Mouse (Mus musculus) lung, postnatal 0 days (tissue): ENCODE measurements around the gene Klk11. TPM values are rescaled to one million over a fixed set of nuclear protein-coding genes. Genes with fewer than 3 reads are reported as not detected.

Experiments used
- ATAC-seq: fragments of 200-750 bp; cut with Nextera tagmentation; 2 replicates; pipeline ENCODE4 v1.8.0; 2017; ENCODE audit warnings: moderate library complexity
- DNase-seq: peaks from one replicate; pipeline ENCODE4 v3.0.0-alpha.2; 2016; ENCODE audit warnings: low spot score
- H3K27ac ChIP-seq: fragments of 300-500 bp; sonication (generic); 2 replicates; pipeline ENCODE4 v1.5.1; 2014; ENCODE audit warnings: antibody characterized with exemption, mild to moderate bottlenecking, low read length, mixed read lengths
- H3K27me3 ChIP-seq: fragments of 300-500 bp; sonication (generic); replicated peaks from 2 replicates; pipeline ENCODE4 v1.6.1; 2014; ENCODE audit warnings: low read length, mixed read lengths; ENCODE audit not compliant: insufficient read depth
- H3K36me3 ChIP-seq: fragments of 300-500 bp; sonication (generic); 2 replicates; pipeline ENCODE4 v1.6.1; 2014; ENCODE audit warnings: low read length, mixed read lengths; ENCODE audit not compliant: insufficient read depth
- H3K4me1 ChIP-seq: fragments of 300-500 bp; sonication (generic); 2 replicates; pipeline ENCODE4 v1.6.1; 2014; ENCODE audit warnings: antibody characterized with exemption, low read depth, low read length, mixed read lengths; ENCODE audit not compliant: insufficient read depth
- H3K4me2 ChIP-seq: fragments of 300-500 bp; sonication (generic); replicated peaks from 2 replicates; pipeline ENCODE4 v1.6.1; 2014; ENCODE audit warnings: low read depth, mild to moderate bottlenecking, low read length, moderate library complexity, mixed read lengths
- H3K4me3 ChIP-seq: fragments of 300-500 bp; sonication (generic); 2 replicates; pipeline ENCODE4 v1.5.1; 2014; ENCODE audit warnings: low read depth, low read length
- H3K9ac ChIP-seq: fragments of 300-500 bp; sonication (generic); replicated peaks from 2 replicates; pipeline ENCODE4 v1.6.1; 2014; ENCODE audit warnings: low read depth, mild to moderate bottlenecking
- H3K9me3 ChIP-seq: fragments of 300-500 bp; sonication (generic); 2 replicates; pipeline ENCODE4 v1.6.1; 2016; ENCODE audit warnings: low read length, mixed read lengths
- CTCF ChIP-seq: IDR thresholded peaks from 2 replicates; pipeline ENCODE4 v1.5.1; 2016; ENCODE audit warnings: antibody characterized with exemption, mild to moderate bottlenecking
- EP300 ChIP-seq: IDR thresholded peaks from 2 replicates; pipeline ENCODE4 v1.6.1; 2016; ENCODE audit warnings: antibody characterized with exemption, mild to moderate bottlenecking, control low read depth
- WGBS: fragments of 180-500 bp; shearing (Covaris S2); extraction: QIAGEN DNeasy Blood & Tissue Kit; methylation state at CpG from one replicate; pipeline ENCODE4 v1.1.7; 2014; 5-methylcytosine and 5-hydroxymethylcytosine counted together
- polyA plus RNA-seq: library from polyadenylated mRNA; unstranded; fragments of >200 nt; fragmentation: Nextera tagmentation; extraction: Ambion mirVana; gene quantifications from 2 replicates; pipeline ENCODE4 v1.2.1, GENCODE M21; 2015

Gene Klk11
- polyA plus RNA-seq, 1 experiment from 2014 or later, result 1.2 TPM

DNA sequence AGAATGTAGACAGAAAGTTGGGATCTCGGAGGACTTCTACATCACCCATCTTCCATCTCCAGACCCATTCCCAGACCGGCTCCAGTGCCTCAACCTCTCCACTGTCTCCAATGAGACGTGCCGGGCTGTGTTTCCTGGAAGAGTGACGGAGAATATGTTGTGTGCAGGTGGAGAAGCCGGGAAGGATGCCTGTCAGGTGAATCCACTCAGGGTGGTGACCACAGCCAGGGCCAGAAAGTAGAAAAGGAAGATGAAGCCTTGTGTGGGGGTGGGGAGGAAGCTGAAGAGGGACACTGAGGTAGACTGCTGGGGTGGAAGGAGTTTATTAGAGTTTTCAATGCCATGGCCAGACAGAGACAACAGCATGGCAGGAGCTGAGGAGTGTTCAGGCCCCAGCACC, 2.5 kb upstream of the Klk11 start:
- Histone ChIP-seq H3K36me3 (no peaks in the 10 kb centered on the region), H3K4me2 (no peak overlapping the region), H3K9me3 (no peaks in the 10 kb centered on the region), H3K4me3 (no peak overlapping the region), H3K9ac (no peak overlapping the region), H3K27me3 (no peaks in the 10 kb centered on the region), H3K27ac (no peak overlapping the region), H3K4me1 (no peaks in the 10 kb centered on the region)
- TF ChIP-seq EP300 (no peak), CTCF (no peak)
- DNase-seq (no peak), ATAC-seq (no peak)
- 88% methylated on average over 6 of the region's 6 CpGs for WGBS

DNA sequence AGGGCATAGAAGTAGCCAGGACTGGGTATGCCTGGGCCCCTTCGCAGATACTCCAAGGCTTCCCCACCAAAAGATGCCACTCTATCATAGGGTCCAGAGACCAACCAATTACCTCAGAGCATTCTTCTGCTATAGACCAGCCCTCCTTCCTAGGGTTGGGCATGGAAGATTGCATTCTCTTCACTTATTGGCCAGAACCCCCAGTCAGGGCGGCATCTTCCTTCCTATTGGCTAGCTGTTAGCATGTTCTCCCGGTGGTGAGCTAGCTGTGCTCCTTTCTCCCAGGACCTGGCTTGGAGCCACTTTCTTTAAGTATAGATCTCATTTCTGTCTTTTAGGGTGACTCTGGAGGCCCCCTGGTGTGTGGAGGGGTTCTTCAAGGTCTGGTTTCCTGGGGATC, 1.5 kb upstream of the Klk11 start:
- no peak overlapping the region for H3K4me2 ChIP-seq
- H3K27ac ChIP-seq, result no peak overlapping the region
- H3K27me3 ChIP-seq, result no peaks in the 10 kb centered on the region
- no peaks in the 10 kb centered on the region for H3K4me1 ChIP-seq
- DNase-seq (no peak), ATAC-seq (0 out of 2 replicates have a peak, but pooled peaks have one; percentile 34)
- no peak overlapping the region for H3K4me3 ChIP-seq
- TF ChIP-seq CTCF (no peak), EP300 (no peak)
- H3K9ac ChIP-seq, result no peak overlapping the region
- 80% methylated on average over 3 of the region's 3 CpGs for WGBS
- no peaks in the 10 kb centered on the region for H3K36me3 ChIP-seq
- H3K9me3 ChIP-seq, result no peaks in the 10 kb centered on the region

DNA sequence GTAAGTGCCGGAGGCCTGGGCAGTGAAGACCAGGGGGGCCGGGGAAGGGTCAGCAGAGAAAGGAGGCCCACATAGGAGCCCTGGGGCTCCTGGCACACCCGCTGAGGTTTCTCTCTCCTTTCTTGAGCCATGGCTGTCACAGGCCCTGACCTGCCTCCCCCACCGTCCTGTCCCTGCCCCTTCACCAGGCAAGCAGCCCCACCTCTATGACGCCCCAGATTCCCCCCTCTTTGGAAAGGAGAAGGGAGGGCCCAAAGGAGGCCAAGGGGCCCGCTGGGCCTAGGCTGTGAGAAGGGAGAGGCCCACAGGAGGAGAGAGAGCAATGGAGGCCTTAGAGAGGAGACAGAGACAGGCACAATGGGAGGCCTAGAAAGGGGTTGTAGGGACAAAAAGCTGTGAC, 398 bp downstream of the Klk11 start:
- H3K4me2 ChIP-seq, result no peak overlapping the region
- TF ChIP-seq EP300 (no peak), CTCF (no peak)
- H3K4me3 ChIP-seq, result no peak overlapping the region
- no peaks in the 10 kb centered on the region for H3K36me3 ChIP-seq
- H3K27me3 ChIP-seq, result no peaks in the 10 kb centered on the region
- WGBS, result 61% methylated on average over 6 of the region's 6 CpGs
- ATAC-seq, result no peak
- H3K4me1 ChIP-seq, result no peaks in the 10 kb centered on the region
- DNase-seq, result no peak
- no peak overlapping the region for H3K27ac ChIP-seq
- H3K9ac ChIP-seq, result no peak overlapping the region
- no peaks in the 10 kb centered on the region for H3K9me3 ChIP-seq

DNA sequence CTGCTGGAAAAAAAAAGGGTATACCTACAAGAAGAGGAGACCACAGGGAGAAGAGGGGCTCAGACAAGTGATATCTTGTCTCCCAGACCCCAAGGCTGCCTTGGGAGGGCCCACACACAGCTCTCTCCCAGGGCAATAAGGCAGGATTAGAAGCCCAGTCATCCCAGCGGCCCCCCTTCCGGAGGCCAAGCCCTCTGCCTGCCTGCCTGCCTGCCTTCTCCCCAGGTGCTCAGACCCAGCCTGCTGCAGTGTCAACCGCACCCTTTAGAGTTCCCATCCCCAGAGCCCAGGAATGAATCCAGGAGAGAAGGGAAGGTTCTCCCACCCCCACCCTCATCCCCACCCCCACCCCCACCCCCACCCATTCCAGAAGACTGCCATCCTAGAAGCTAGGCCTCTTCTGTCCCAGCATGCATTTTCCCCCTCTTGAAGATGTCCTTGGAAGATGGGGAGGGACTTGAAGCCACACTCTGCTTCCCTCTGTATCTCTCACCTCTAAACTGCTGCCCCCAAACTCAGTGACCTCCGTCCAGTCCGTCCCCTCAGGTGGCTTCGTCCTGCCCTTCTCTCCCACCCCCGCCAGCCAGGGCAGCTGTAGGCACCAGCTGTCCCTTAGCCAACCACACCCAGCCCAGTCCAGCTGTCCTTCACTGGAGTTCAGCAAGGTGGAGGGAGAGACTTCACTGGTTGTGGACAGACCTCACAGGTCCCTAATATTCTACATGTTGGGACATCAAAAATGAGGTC, 1.1 kb downstream of the Klk11 start:
- no peak overlapping the region for H3K4me2 ChIP-seq
- WGBS, result 56% methylated on average over 7 of the region's 7 CpGs
- H3K27me3 ChIP-seq, result no peaks in the 10 kb centered on the region
- H3K27ac ChIP-seq, result no peak overlapping the region
- H3K4me3 ChIP-seq, result no peak overlapping the region
- no peak overlapping the region for H3K9ac ChIP-seq
- peaks cover 2% of the 10 kb centered on the region; the same call in 1 of the 2 replicates for H3K4me1 ChIP-seq
- H3K36me3 ChIP-seq, result no peaks in the 10 kb centered on the region
- H3K9me3 ChIP-seq, result no peaks in the 10 kb centered on the region
- TF ChIP-seq CTCF, result no peak
- TF ChIP-seq EP300, result no peak
- DNase-seq (no peak), ATAC-seq (no peak)

DNA sequence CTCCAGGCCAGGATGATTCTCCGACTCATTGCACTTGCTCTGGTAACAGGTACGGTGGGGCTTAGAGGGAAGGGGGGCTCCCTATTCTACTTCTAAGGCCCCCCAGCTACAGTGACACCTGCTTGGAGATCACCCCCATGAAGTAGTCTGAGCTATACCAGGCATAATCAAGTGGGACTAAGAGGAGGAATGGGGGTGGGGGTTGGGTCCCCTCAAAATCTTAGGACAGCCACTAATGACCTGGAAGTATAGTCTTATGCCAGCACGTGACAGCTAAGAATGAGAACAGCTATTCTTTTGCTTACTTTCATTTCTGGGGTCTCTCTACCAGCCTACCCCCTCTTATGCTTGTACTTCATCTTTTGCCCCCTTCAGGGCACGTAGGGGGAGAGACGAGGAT, 2.1 kb downstream of the Klk11 start:
- no peak overlapping the region for H3K27ac ChIP-seq
- 80% methylated on average over 5 of the region's 5 CpGs for WGBS
- H3K9ac ChIP-seq, result no peak overlapping the region
- ATAC-seq, result no peak
- H3K4me1 ChIP-seq, result peaks cover 3% of the 10 kb centered on the region; the same call in 1 of the 2 replicates
- H3K9me3 ChIP-seq, result no peaks in the 10 kb centered on the region
- TF ChIP-seq EP300, result no peak
- TF ChIP-seq CTCF, result no peak
- no peaks in the 10 kb centered on the region for H3K36me3 ChIP-seq
- H3K4me2 ChIP-seq, result no peak overlapping the region
- no peaks in the 10 kb centered on the region for H3K27me3 ChIP-seq
- no peak overlapping the region for H3K4me3 ChIP-seq
- no peak for DNase-seq

DNA sequence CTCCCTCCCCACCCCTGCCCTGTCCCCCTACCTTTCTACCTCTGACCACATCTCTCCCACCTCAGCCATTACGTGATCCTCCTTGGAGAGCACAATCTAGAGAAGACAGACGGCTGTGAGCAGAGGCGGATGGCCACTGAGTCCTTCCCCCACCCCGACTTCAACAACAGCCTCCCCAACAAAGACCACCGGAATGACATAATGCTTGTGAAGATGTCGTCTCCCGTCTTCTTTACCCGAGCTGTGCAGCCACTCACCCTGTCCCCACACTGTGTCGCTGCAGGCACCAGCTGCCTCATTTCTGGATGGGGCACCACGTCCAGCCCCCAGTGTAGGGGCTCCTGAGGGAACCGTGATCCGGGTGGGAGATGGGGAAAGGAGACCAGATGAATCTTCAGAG, 3.0 kb downstream of the Klk11 start:
- H3K4me2 ChIP-seq, result no peak overlapping the region
- no peak for TF ChIP-seq EP300
- TF ChIP-seq CTCF, result no peak
- no peaks in the 10 kb centered on the region for H3K36me3 ChIP-seq
- H3K4me3 ChIP-seq, result no peak overlapping the region
- no peaks in the 10 kb centered on the region for H3K27me3 ChIP-seq
- ATAC-seq (no peak), DNase-seq (no peak)
- no peak overlapping the region for H3K9ac ChIP-seq
- H3K4me1 ChIP-seq, result peaks cover 3% of the 10 kb centered on the region; the same call in 1 of the 2 replicates
- 84% methylated on average over 12 of the region's 12 CpGs for WGBS
- H3K27ac ChIP-seq, result no peak overlapping the region
- no peaks in the 10 kb centered on the region for H3K9me3 ChIP-seq
